Mouse (Mus musculus): ENCODE measurements around the gene BC061212. TPM values are rescaled to one million over a fixed set of nuclear protein-coding genes. Genes with fewer than 3 reads are reported as not detected.
"Not testable (repeated sequence)": the region's sequence is repeated elsewhere in the genome, so short reads cannot be mapped to it uniquely, and the experiment has no call there.

Gene BC061212
- polyA plus RNA-seq (2016; fragmentation: Nextera tagmentation; extraction: Ambion mirVana), result not detected in 2 replicates

DNA sequence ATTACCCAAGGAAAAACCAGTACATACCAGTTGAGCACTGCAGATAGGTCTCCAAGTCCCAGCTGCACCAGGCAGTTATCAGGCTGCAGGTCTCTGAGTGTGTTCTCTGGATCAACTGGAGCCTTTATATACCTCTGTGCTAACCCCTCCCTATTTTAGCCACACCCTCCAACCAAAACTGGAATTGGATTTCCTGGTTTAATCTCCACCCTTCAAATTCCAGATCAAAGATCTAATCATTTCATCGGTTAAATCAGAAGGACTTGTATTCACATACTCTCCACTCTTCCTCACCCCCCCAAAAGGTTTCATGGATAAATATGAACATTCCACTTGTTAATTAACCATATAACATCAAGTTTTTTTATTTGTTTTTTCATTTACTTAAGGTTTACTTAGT is at the start of gene BC061212:
Gene BC061212 (minus strand): TSS at position 101 of the 400 bp plus-strand sequence.
- not testable (repeated sequence) for H3K4me1 ChIP-seq (replicated peaks); H3K4me3 ChIP-seq; DNase-seq (ENCODE audit: low spot score); H3K36me3 ChIP-seq; H3K27me3 ChIP-seq (ENCODE audit: insufficient read depth, poor library complexity, severe bottlenecking); H3K9me3 ChIP-seq; H3K27ac ChIP-seq
- no CpG with 5 or more reads among the region's 1 CpGs for WGBS

DNA sequence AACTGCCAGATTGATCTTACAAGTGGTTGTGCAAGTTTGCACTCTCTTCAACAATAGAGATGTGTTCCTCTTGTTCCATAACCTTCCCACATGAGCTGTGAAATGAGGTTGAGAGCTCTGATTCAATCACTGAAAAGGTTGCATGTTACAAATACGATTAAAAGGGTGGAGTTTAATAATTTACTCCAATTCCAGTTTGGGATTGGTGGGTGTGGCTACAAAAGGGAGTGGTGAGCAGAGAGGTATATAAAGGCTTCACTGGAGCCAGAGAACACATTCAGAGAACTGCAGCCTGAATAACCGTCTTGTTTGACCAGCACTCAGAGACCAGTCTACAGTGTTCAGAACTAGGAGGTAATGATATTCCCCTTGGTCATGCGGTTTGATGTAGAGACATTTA is 5.7 kb upstream of the BC061212 start, which contains the start of gene Gm6351:
Gene Gm6351 (plus strand): TSS at position 301 of the 400 bp plus-strand sequence.
- not testable (repeated sequence) for H3K4me3 ChIP-seq; DNase-seq (ENCODE audit: low spot score); H3K36me3 ChIP-seq; H3K27ac ChIP-seq; H3K27me3 ChIP-seq (ENCODE audit: insufficient read depth, poor library complexity, severe bottlenecking); H3K9me3 ChIP-seq; H3K4me1 ChIP-seq (replicated peaks)
- WGBS, result no CpG with 5 or more reads among the region's 3 CpGs

Other genes starting within 250 kb of the BC061212 start
- gene Gm7792, start 226.8 kb downstream of the BC061212 start, polyA plus RNA-seq (2016; fragmentation: Nextera tagmentation; extraction: Ambion mirVana), result not detected in 2 replicates
- not detected in 2 replicates for gene Gm16429, start 141.5 kb downstream of the BC061212 start, polyA plus RNA-seq (2016; fragmentation: Nextera tagmentation; extraction: Ambion mirVana)
- gene Gm6351, start 5.8 kb upstream of the BC061212 start, polyA plus RNA-seq (2016; fragmentation: Nextera tagmentation; extraction: Ambion mirVana), result not detected in 2 replicates
- not detected in 2 replicates for gene Gm3106, start 147.5 kb upstream of the BC061212 start, polyA plus RNA-seq (2016; fragmentation: Nextera tagmentation; extraction: Ambion mirVana)
- not detected in 2 replicates for gene A430089I19Rik, start 236.3 kb upstream of the BC061212 start, polyA plus RNA-seq (2016; fragmentation: Nextera tagmentation; extraction: Ambion mirVana)
- gene Gm6502, start 243.9 kb upstream of the BC061212 start, polyA plus RNA-seq (2016; fragmentation: Nextera tagmentation; extraction: Ambion mirVana), result not detected in 2 replicates